Mouse (Mus musculus): Measurements from ENCODE around the gene Tnpo3. TPM values are rescaled to one million over a fixed set of nuclear protein-coding genes. Genes with fewer than 3 reads are reported as not detected.
A peak's percentile ranks its signal among the peaks of the same experiment; 100 is the strongest.

The Tnpo3 gene
- polyA plus RNA-seq, 1 experiment from 2014 or later: 127 TPM

GRCm38 (mm10) chr6:29513284-29513683, 96.4 kb downstream of the Tnpo3 start:
- H3K4me1 ChIP-seq: peaks cover 62% of the 10 kb centered on the region
- under 1% methylated on average over 11 of the region's 11 CpGs for WGBS
- peak overlapping the region; percentile 78 for H3K27ac ChIP-seq
- peak; percentile 75 for DNase-seq (ENCODE audit: extremely low spot score, low spot score)
- no peaks in the 10 kb centered on the region for H3K36me3 ChIP-seq (replicated peaks)
- peak overlapping the region; percentile 41 for H3K4me3 ChIP-seq
- peaks cover 88% of the 10 kb centered on the region for H3K27me3 ChIP-seq (ENCODE audit: poor library complexity, severe bottlenecking)
- H3K9me3 ChIP-seq: no peaks in the 10 kb centered on the region

- 54% methylated on average over 2 of the region's 2 CpGs for WGBS
These were observed 100.6 kb downstream of the Tnpo3 start for GRCm38 (mm10) chr6:29509086-29509485.

GRCm38 (mm10) chr6:29507447-29508309, 102.0 kb downstream of the Tnpo3 start, which contains the start of gene Kcp:
Gene Kcp (minus strand): TSS chr6:29507952.
- Histone ChIP-seq H3K27me3 (ENCODE audit: poor library complexity, severe bottlenecking) (peaks cover 87% of the 10 kb centered on the region), H3K36me3 (replicated peaks) (no peaks in the 10 kb centered on the region), H3K4me3 (peak within 1 kb of the TSS; percentile 61), H3K9me3 (no peaks in the 10 kb centered on the region), H3K4me1 (peaks cover 58% of the 10 kb centered on the region), H3K27ac (peak within 1 kb of the TSS; percentile 83)
- DNase-seq (ENCODE audit: extremely low spot score, low spot score): peak; percentile 41
- WGBS: 1% methylated on average over 47 of the region's 47 CpGs

More at GRCm38 (mm10) chr6:29509086-29509485, 100.6 kb downstream of the Tnpo3 start:
- H3K27me3 ChIP-seq (ENCODE audit: poor library complexity, severe bottlenecking): peaks cover 89% of the 10 kb centered on the region
- H3K27ac ChIP-seq: 0 out of 2 replicates have a peak overlapping the region, but pooled peaks have one; percentile 20
- H3K9me3 ChIP-seq: no peaks in the 10 kb centered on the region
- H3K4me1 ChIP-seq: peaks cover 72% of the 10 kb centered on the region
- H3K36me3 ChIP-seq (replicated peaks): no peaks in the 10 kb centered on the region
- no peak for DNase-seq (ENCODE audit: extremely low spot score, low spot score)
- H3K4me3 ChIP-seq: no peak overlapping the region

GRCm38 (mm10) chr6:29506834-29507233, 102.9 kb downstream of the Tnpo3 start:
- DNase-seq (ENCODE audit: extremely low spot score, low spot score): no peak
- 27% methylated on average over 8 of the region's 8 CpGs for WGBS
- H3K4me1 ChIP-seq: peaks cover 49% of the 10 kb centered on the region
- no peaks in the 10 kb centered on the region for H3K9me3 ChIP-seq
- H3K27me3 ChIP-seq (ENCODE audit: poor library complexity, severe bottlenecking): peaks cover 85% of the 10 kb centered on the region
- H3K27ac ChIP-seq: peak overlapping the region; percentile 52; the same call in 1 of the 2 replicates
- peak overlapping the region; percentile 61 for H3K4me3 ChIP-seq
- no peaks in the 10 kb centered on the region for H3K36me3 ChIP-seq (replicated peaks)

GRCm38 (mm10) chr6:29505493-29505892, 104.2 kb downstream of the Tnpo3 start:
- Histone ChIP-seq H3K27ac (no peak overlapping the region), H3K36me3 (replicated peaks) (no peaks in the 10 kb centered on the region), H3K4me1 (peaks cover 42% of the 10 kb centered on the region), H3K27me3 (ENCODE audit: poor library complexity, severe bottlenecking) (peaks cover 73% of the 10 kb centered on the region), H3K9me3 (no peaks in the 10 kb centered on the region), H3K4me3 (no peak overlapping the region)
- WGBS: 88% methylated on average over 5 of the region's 5 CpGs
- DNase-seq (ENCODE audit: extremely low spot score, low spot score): no peak

DNA sequence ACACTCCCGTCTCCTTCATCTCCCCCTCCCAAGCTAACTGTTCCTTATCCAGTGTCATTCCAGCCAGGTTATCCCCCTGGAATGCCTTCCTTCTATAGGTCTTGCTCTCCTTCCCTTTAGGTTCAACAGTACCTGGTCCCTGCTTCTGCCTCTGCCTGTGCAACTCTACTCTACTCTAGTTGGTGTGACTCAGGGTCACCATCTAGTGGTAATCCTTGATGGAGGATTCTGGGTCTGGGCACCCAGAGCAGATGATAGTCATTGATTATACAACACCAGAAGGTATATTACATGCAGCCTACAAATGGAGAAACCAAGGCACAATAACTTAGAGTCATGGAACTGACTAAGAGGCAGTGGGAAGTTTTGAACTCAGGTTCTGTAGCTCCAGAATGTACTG, 108.1 kb downstream of the Tnpo3 start:
- Histone ChIP-seq H3K4me3 (no peak overlapping the region), H3K9me3 (no peaks in the 10 kb centered on the region), H3K36me3 (replicated peaks) (peaks cover 8% of the 10 kb centered on the region), H3K27ac (no peak overlapping the region), H3K27me3 (ENCODE audit: poor library complexity, severe bottlenecking) (peaks cover 61% of the 10 kb centered on the region), H3K4me1 (peaks cover 7% of the 10 kb centered on the region)
- no peak for DNase-seq (ENCODE audit: extremely low spot score, low spot score)
- WGBS: 95% methylated on average over 1 of the region's 1 CpGs

DNA sequence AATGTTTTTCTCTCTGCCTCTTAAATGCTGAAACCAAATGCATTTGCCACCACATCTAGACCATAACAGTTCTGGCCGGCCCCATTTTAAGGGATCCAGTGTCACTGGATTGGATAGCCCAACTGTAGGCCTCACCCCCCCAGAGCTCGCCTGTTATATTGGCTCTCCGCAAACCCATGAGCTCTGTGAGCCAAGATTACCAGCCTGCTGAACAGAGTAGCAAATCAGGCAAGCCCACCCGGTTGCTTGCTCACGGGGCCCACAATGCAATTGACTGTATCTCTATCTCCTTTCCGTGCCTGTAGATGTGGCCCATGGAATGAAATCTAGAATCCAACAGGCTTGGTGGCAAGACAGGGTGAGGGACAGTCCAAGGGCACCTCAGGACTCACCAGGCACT, 108.9 kb downstream of the Tnpo3 start:
- DNase-seq (ENCODE audit: extremely low spot score, low spot score): no peak
- Histone ChIP-seq H3K4me1 (peaks cover 10% of the 10 kb centered on the region), H3K36me3 (replicated peaks) (peaks cover 8% of the 10 kb centered on the region), H3K27me3 (ENCODE audit: poor library complexity, severe bottlenecking) (peaks cover 61% of the 10 kb centered on the region), H3K27ac (no peak overlapping the region), H3K4me3 (no peak overlapping the region), H3K9me3 (no peaks in the 10 kb centered on the region)
- 89% methylated on average over 6 of the region's 6 CpGs for WGBS

- H3K36me3 ChIP-seq (replicated peaks): peaks cover 8% of the 10 kb centered on the region
- no peaks in the 10 kb centered on the region for H3K9me3 ChIP-seq
- H3K27me3 ChIP-seq (ENCODE audit: poor library complexity, severe bottlenecking): peaks cover 62% of the 10 kb centered on the region
- no peak for DNase-seq (ENCODE audit: extremely low spot score, low spot score)
- WGBS: 87% methylated on average over 7 of the region's 7 CpGs
- H3K4me3 ChIP-seq: no peak overlapping the region
- peaks cover 12% of the 10 kb centered on the region for H3K4me1 ChIP-seq
- no peak overlapping the region for H3K27ac ChIP-seq
These were observed 109.5 kb downstream of the Tnpo3 start for GRCm38 (mm10) chr6:29500177-29500576.

GRCm38 (mm10) chr6:29497791-29498190, 111.9 kb downstream of the Tnpo3 start:
- H3K27me3 ChIP-seq (ENCODE audit: poor library complexity, severe bottlenecking): peaks cover 71% of the 10 kb centered on the region

GRCm38 (mm10) chr6:29496270-29496669, 113.4 kb downstream of the Tnpo3 start:
- Histone ChIP-seq H3K36me3 (replicated peaks) (peaks cover 8% of the 10 kb centered on the region), H3K9me3 (no peaks in the 10 kb centered on the region), H3K4me1 (peaks cover 12% of the 10 kb centered on the region), H3K27ac (no peak overlapping the region), H3K27me3 (ENCODE audit: poor library complexity, severe bottlenecking) (peaks cover 79% of the 10 kb centered on the region), H3K4me3 (peak overlapping the region; percentile 31)
- no peak for DNase-seq (ENCODE audit: extremely low spot score, low spot score)
- WGBS: 17% methylated on average over 25 of the region's 25 CpGs

More at GRCm38 (mm10) chr6:29497791-29498190, 111.9 kb downstream of the Tnpo3 start:
- DNase-seq (ENCODE audit: extremely low spot score, low spot score): no peak
- H3K4me3 ChIP-seq: no peak overlapping the region
- peaks cover 8% of the 10 kb centered on the region for H3K36me3 ChIP-seq (replicated peaks)
- peaks cover 12% of the 10 kb centered on the region for H3K4me1 ChIP-seq
- WGBS: 45% methylated on average over 2 of the region's 2 CpGs
- H3K9me3 ChIP-seq: no peaks in the 10 kb centered on the region
- H3K27ac ChIP-seq: no peak overlapping the region

GRCm38 (mm10) chr6:29494101-29494500, 115.6 kb downstream of the Tnpo3 start:
- 85% methylated on average over 4 of the region's 4 CpGs for WGBS
- H3K4me3 ChIP-seq: no peak overlapping the region
- H3K27ac ChIP-seq: no peak overlapping the region
- H3K9me3 ChIP-seq: no peaks in the 10 kb centered on the region
- peaks cover 90% of the 10 kb centered on the region for H3K27me3 ChIP-seq (ENCODE audit: poor library complexity, severe bottlenecking)
- no peak for DNase-seq (ENCODE audit: extremely low spot score, low spot score)
- H3K36me3 ChIP-seq (replicated peaks): peaks cover 8% of the 10 kb centered on the region
- peaks cover 12% of the 10 kb centered on the region for H3K4me1 ChIP-seq
